Mouse (Mus musculus) macrophage (primary cell): ENCODE measurements around the gene Syt10. TPM values are rescaled to one million over a fixed set of nuclear protein-coding genes. Genes with fewer than 3 reads are reported as not detected.
"Not testable (repeated sequence)": the region's sequence is repeated elsewhere in the genome, so short reads cannot be mapped to it uniquely, and the experiment has no call there.

ENCODE experiments used
- H3K27ac ChIP-seq: fragments of 350-480 bp; formaldehyde crosslinking; 2 replicates; pipeline ENCODE4 v1.9.0; 2021
- H3K36me3 ChIP-seq: fragments of 350-480 bp; formaldehyde crosslinking; 2 replicates; pipeline ENCODE4 v1.9.0; 2021; ENCODE audit errors: inconsistent target
- H3K4me3 ChIP-seq: fragments of 350-480 bp; formaldehyde crosslinking; 2 replicates; pipeline ENCODE4 v1.9.0; 2021; ENCODE audit errors: inconsistent target
- H3K79me2 ChIP-seq: fragments of 350-480 bp; formaldehyde crosslinking; 2 replicates; pipeline ENCODE4 v1.9.0; 2021; ENCODE audit errors: inconsistent target
- WGBS: methylation state at CpG from one replicate; pipeline ENCODE4 v1.1.7; 2026; ENCODE audit warnings: inconsistent platforms; ENCODE audit not compliant: missing documents; 5-methylcytosine and 5-hydroxymethylcytosine counted together
- polyA plus RNA-seq: library from polyadenylated mRNA; stranded (reverse); fragments of 250-400 nt; gene quantifications from 3 replicates; pipeline ENCODE4 v1.2.4, GENCODE M21; 2018; ENCODE audit warnings: inconsistent platforms
- total RNA-seq, 78 experiments: library from RNA; depleted of rRNA; stranded (reverse); fragments of 250-400 nt; gene quantifications; 1 replicate in 9 of 78; 2 replicates in 24 of 78; 3 replicates in 43 of 78; 4 replicates in 2 of 78; pipeline ENCODE4 v1.2.4; 2018; ENCODE audit warnings: inconsistent platforms in 56 of 78

Syt10 gene
- not detected for total RNA-seq (2018; cell fraction: chromatin; rRNA removed)
- not detected for total RNA-seq (2018; cell fraction: cytosol; rRNA removed)
- total RNA-seq (2018; cell fraction: nucleus; rRNA removed), result not detected
- polyA plus RNA-seq, result not detected in 3 replicates

DNA sequence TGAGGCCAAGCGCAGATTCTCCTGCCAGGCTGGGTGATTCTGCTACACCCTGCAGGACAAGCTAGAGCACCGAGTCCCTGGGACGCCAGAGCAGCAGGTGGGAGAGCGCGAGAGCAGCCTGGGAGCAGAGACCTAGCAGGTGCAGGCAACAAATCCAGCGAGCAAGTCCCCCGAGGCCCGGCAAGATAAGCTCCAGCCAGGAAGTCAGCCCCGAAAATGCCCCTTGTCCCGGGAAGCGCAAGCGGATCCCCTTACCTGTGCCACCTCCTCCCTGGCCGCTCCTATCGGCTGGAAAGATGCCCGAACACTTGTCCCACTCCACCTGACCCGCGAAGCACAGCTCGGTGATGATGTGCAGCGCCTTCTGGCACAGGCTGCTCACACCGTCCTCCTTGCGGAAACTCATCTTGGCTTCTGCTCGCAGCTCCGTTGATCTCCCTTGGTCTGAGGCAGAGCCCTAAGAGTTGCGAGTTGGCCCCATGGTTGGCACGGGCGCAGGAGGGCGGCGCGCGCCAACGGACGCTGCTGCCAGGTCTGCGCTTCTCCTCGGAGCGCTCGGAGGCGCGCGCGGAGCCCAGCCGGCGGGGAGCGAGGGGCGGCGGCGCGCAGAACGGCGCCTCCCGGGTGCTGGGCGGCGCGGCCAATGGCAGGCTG, at the start of gene Syt10:
TSS of gene Syt10 (minus strand) at position 497 of the 654 bp plus-strand sequence.
- no peaks in the 10 kb centered on the region for H3K36me3 ChIP-seq
- H3K4me3 ChIP-seq, result no peak within 1 kb of the TSS
- no peak within 1 kb of the TSS for H3K27ac ChIP-seq
- no peaks in the 10 kb centered on the region for H3K79me2 ChIP-seq
- WGBS, result 1% methylated on average over 52 of the region's 53 CpGs

DNA sequence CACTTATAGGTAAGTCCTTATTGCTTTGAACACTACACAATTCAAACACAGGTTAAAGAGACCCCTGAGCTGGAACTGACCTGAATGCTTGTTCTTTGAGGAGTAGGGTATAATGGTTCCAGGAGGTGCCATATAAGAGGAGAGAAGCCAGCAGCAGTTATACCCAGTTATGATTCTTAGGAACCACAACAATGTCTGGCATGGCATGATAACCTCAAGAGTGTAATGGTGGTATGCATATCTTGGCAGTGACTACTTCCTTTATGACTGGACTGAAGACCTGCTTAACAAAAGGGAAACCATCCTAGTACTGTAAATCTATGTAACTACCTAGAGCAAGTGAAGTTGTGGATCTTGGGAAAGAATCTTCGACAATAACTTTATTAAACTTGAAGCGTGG, 42.1 kb upstream of the Syt10 start:
- Histone ChIP-seq H3K27ac (no peak overlapping the region), H3K36me3 (no peaks in the 10 kb centered on the region), H3K79me2 (no peaks in the 10 kb centered on the region), H3K4me3 (no peak overlapping the region)
- WGBS, result 92% methylated on average over 2 of the region's 2 CpGs

DNA sequence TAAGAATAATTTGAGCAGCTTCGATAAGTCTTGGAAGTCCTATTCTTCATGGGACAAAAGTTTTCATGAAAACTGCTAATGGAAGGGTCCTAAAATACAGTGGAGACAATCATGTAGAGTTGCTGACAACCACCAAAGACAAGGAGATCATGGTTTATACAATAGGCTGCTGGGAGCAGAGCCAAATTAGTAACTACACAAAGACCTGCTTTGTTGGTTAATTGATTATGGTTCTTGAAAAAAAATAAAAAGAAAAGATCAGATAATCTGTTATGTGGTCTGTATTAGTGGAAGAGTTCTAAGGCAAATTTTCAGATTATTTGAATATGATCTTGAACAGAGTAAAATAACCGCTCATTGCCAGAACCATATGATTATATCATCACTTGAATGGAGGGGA, 37.3 kb upstream of the Syt10 start:
- 81% methylated on average over 2 of the region's 2 CpGs for WGBS
- Histone ChIP-seq H3K36me3 (no peaks in the 10 kb centered on the region), H3K4me3 (no peak overlapping the region), H3K27ac (no peak overlapping the region), H3K79me2 (no peaks in the 10 kb centered on the region)

DNA sequence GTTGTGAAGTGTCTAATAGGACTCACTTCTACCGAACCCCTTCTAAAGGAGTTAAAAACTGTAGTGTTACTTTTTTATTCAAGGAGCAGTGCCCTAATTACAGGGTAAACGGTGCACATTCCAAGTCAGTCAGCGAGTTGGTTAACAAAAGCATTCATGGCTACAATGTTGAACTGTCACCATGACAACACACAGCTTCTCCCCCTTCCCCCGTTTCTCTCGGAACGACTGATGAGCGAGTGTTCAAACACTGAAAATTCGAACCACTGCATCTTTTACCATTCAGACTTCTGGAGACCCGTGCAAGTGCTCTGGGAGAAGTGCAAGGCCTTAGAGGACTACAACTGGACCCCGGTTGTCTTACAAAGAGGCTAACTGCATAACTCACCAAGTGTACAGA, 25.6 kb downstream of the Syt10 start:
- H3K79me2 ChIP-seq, result no peaks in the 10 kb centered on the region
- no peaks in the 10 kb centered on the region for H3K36me3 ChIP-seq
- WGBS, result 90% methylated on average over 10 of the region's 10 CpGs
- no peak overlapping the region for H3K4me3 ChIP-seq
- H3K27ac ChIP-seq, result no peak overlapping the region

DNA sequence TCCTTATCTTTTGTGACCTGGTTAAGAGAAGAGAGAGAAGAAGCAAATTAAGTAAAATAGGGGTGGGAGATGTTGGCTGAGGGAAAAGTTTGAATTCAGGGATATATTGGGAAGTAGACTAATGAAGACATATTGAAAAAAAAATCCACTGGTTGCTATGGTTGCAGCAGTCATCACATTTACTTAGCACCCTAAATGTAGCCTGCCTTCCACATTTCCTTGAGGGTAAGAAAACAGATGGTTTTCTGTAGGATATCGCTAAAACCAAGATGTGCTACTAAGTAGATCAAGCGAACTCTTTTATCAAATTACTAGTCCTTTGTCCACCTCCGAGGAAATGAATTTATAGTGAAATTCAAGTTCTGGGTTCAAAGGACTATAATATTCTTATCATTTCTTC, 37.2 kb downstream of the Syt10 start:
- no peak overlapping the region for H3K27ac ChIP-seq
- no peak overlapping the region for H3K4me3 ChIP-seq
- 96% methylated on average over 3 of the region's 3 CpGs for WGBS
- no peaks in the 10 kb centered on the region for H3K79me2 ChIP-seq
- no peaks in the 10 kb centered on the region for H3K36me3 ChIP-seq

DNA sequence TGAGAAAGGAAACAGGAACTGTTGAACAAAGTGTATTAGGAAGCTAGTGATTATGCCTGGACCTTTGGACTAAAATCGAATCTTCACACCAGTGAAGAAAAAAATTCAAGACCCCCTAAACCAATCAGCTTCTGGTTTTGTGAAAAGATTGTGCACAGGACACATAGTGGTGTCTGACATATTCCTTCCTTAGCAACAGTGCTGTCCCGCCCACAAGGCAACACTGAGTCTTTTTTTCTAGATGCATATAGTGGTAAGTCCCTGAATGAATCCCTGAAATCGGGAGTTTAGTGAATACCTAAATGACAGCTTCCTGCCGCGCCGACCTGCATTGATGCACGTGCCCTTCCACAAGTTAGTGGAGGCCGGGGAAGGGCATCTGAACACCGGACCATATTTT, 61.7 kb downstream of the Syt10 start:
- WGBS, result 71% methylated on average over 9 of the region's 9 CpGs
- H3K4me3 ChIP-seq, result no peak overlapping the region
- no peaks in the 10 kb centered on the region for H3K79me2 ChIP-seq
- no peak overlapping the region for H3K27ac ChIP-seq
- no peaks in the 10 kb centered on the region for H3K36me3 ChIP-seq

DNA sequence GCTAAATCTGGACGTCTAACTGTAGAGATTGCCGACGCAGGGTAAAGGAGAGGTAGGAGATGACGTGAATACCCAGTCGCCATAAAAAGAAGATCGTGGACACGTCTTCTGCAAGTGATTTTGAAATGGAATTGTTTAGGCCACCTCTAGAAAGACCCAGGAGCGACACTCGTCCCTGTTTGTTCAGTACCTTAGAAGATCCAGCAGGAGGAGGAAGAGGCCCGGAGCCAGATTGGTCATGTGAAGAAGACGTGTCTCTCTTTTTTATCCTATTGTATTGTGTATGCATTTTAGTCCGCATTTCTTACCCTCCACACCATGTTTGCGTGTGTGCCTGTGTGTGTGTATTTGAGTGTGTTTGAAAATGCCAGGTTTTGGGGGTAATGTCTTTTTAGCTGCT, 75.6 kb downstream of the Syt10 start:
- H3K27ac ChIP-seq, H3K36me3 ChIP-seq, H3K4me3 ChIP-seq, H3K79me2 ChIP-seq: not testable (repeated sequence)
- 92% methylated on average over 4 of the region's 13 CpGs for WGBS

DNA sequence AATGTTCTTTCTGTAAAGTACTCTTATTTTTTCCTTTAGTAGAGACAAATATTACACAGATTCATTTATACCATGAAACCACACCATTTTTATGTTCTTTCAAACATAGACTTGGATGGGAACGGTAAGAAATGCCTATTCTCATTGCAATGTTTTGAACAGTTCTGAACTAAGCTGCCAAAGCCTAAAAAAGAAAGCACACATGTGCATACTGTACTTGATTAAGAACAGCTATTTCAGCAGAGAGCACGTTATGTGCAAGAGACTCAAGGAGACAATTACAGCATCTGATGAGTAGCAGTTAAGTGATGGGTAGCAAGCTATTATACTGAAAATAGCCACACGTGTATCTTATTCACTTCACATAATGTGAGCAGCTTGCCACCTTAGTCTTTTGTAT, 108.0 kb downstream of the Syt10 start:
- WGBS, result 88% methylated on average over 3 of the region's 3 CpGs
- Histone ChIP-seq H3K27ac (no peak overlapping the region), H3K4me3 (no peak overlapping the region), H3K79me2 (no peaks in the 10 kb centered on the region), H3K36me3 (no peaks in the 10 kb centered on the region)

Other genes starting within 250 kb of the Syt10 start
- gene Rabl2, start 249.9 kb downstream of the Syt10 start, polyA plus RNA-seq, result 4.3 to 7.5 TPM (median 6.2 TPM) in 3 replicates